Mouse (Mus musculus) heart, embryonic 12.5 days (tissue): ENCODE measurements at regions not wholly inside any gene's neighbourhood (a gene's known extent, or its start where the extent isn't known, plus 50 kb on each side); places are given as distances from the start of the nearest gene placed in this dataset.

ENCODE experiments used
- ATAC-seq: fragments of 200-750 bp; cut with Nextera tagmentation; 2 replicates; pipeline ENCODE4 v1.8.0; 2017; ENCODE audit warnings: moderate TSS enrichment, moderate library complexity; ENCODE audit not compliant: insufficient number of reproducible peaks, low FRiP score
- H3K27ac ChIP-seq: fragments of 300-500 bp; sonication (generic); 2 replicates; pipeline ENCODE4 v1.5.1; 2016; ENCODE audit warnings: mild to moderate bottlenecking, moderate library complexity; ENCODE audit not compliant: poor library complexity, severe bottlenecking
- H3K27me3 ChIP-seq: fragments of 300-500 bp; sonication (generic); replicated peaks from 2 replicates; pipeline ENCODE4 v1.6.1; 2016; ENCODE audit warnings: mild to moderate bottlenecking, moderate library complexity
- H3K36me3 ChIP-seq: fragments of 300-500 bp; sonication (generic); 2 replicates; pipeline ENCODE4 v1.6.1; 2016; ENCODE audit warnings: mild to moderate bottlenecking, moderate library complexity
- H3K4me1 ChIP-seq: fragments of 300-500 bp; sonication (generic); replicated peaks from 2 replicates; pipeline ENCODE4 v1.6.1; 2016; ENCODE audit warnings: mild to moderate bottlenecking
- H3K4me2 ChIP-seq: fragments of 300-500 bp; sonication (generic); 2 replicates; pipeline ENCODE4 v1.6.1; 2016; ENCODE audit warnings: mild to moderate bottlenecking, moderate library complexity
- H3K4me3 ChIP-seq: fragments of 300-500 bp; sonication (generic); 2 replicates; pipeline ENCODE4 v1.5.1; 2016; ENCODE audit warnings: mild to moderate bottlenecking
- H3K9ac ChIP-seq: fragments of 300-500 bp; sonication (generic); 2 replicates; pipeline ENCODE4 v1.6.1; 2016; ENCODE audit warnings: mild to moderate bottlenecking, moderate library complexity
- H3K9me3 ChIP-seq: fragments of 300-500 bp; sonication (generic); replicated peaks from 2 replicates; pipeline ENCODE4 v1.6.1; 2016; ENCODE audit warnings: mild to moderate bottlenecking, moderate library complexity
- WGBS: fragments of 180-500 bp; shearing (Covaris S2); methylation state at CpG from one replicate; pipeline ENCODE4 v1.1.7; 2016; 5-methylcytosine and 5-hydroxymethylcytosine counted together

DNA sequence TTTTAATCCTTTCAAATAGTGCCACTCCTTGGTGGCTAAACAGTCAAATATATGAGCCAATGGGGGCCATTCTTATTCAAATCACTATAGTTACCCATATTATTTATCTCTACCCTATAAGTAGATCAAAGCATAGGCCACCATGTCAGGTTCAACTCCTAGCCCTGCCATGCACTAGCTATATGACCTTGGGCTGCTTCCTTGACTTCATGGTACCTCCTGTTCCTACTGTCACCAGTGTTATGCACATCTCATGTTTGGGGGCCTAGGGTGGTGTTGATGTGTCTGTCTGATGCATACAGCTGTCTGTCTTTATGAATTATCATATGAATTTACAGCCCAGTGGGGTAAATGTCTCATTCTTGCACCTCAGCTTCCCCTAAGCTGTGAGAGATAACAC, 310.6 kb downstream of the Rps24 start:
- 0 out of 2 replicates have a peak, but pooled peaks cover 5% of the 10 kb centered on the region for H3K9me3 ChIP-seq
- no peak overlapping the region for H3K27ac ChIP-seq
- H3K36me3 ChIP-seq: no peaks in the 10 kb centered on the region
- H3K27me3 ChIP-seq: no peaks in the 10 kb centered on the region
- H3K4me3 ChIP-seq: no peak overlapping the region
- no peak overlapping the region for H3K4me2 ChIP-seq
- ATAC-seq: no peak
- no peak overlapping the region for H3K9ac ChIP-seq
- H3K4me1 ChIP-seq: peaks cover 6% of the 10 kb centered on the region; the same call in 1 of the 2 replicates

DNA sequence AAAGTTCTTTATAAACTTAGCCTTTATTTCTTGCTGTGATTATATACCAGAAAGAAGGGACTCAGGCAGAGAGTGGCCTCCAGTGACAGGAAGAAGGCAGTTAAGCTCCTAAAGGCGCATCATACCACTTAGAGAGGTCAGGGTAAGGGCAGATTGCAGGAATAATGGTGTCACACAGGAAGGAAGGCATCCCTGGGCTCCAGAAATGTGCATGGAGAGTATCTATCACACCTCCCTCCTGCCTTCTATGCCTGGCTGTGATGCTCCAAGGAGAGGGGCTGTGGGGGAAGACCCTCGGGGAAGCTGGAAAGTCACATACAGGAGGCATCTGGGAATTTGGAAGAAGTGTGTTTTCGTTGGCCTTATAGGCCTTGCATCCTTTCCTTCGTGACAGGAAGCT, 311.1 kb downstream of the Rps24 start:
- Histone ChIP-seq H3K27ac (no peak overlapping the region), H3K9me3 (0 out of 2 replicates have a peak, but pooled peaks cover 5% of the 10 kb centered on the region), H3K27me3 (no peaks in the 10 kb centered on the region), H3K36me3 (no peaks in the 10 kb centered on the region), H3K9ac (no peak overlapping the region), H3K4me3 (no peak overlapping the region), H3K4me1 (peaks cover 6% of the 10 kb centered on the region; the same call in 1 of the 2 replicates), H3K4me2 (no peak overlapping the region)
- ATAC-seq: no peak
- WGBS: 54% methylated on average over 4 of the region's 4 CpGs

DNA sequence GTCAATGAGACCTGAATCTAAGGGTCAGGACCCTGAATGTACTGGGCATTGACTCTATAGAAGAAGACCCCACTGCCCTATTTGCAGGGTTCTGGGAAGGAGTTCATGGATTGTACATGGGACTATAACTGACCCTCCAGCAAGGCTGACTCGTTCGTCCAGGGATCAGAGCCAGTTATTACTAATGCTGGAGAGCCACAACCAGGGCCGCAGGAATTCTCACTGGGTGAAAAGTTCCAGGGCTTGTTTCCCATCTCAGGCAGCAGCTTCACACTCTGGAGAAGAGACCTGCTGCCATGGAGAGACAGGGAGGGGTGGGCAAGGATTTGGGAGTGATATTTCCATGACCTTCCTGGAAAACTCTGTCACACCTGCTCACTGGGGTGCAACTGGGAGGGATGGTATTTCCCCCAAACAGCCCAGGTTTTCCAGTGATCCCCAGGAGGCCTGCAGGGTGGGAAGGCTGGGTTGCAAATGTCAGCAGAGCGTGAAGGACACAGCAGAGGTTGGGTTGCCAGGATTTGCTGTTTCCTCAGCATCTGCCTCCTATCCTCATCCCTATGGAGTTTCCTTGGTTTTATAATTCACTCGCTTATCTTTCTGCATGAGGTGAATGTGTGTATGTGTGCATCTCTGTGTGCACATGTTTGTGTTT, 316.2 kb downstream of the Rps24 start:
- H3K9me3 ChIP-seq: no peaks in the 10 kb centered on the region
- H3K36me3 ChIP-seq: no peaks in the 10 kb centered on the region
- WGBS: 82% methylated on average over 5 of the region's 5 CpGs
- no peak overlapping the region for H3K4me2 ChIP-seq
- peaks cover 8% of the 10 kb centered on the region for H3K4me1 ChIP-seq
- no peaks in the 10 kb centered on the region for H3K27me3 ChIP-seq
- H3K27ac ChIP-seq: no peak overlapping the region
- no peak overlapping the region for H3K9ac ChIP-seq
- ATAC-seq: no peak
- no peak overlapping the region for H3K4me3 ChIP-seq

DNA sequence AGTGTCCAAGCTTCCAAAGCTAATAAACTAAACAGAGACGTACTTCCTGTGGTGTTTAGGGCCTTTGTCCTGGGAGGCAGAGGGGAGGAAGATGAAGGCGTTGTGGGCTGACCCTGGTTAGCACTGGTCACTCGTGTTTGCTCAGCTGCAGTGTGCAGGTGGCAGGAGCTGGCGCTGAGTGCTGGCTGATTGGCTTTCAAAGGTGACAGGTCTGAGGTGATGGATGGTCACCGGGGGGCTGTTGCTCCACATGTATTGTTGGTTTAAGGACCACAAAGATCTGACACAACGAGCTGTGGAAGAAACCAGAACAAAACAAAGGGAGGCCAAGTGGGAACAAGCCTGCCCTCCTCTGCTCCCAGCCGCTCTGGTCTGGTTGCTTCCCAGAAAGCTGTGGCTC, 320.1 kb downstream of the Rps24 start:
- peaks cover 8% of the 10 kb centered on the region for H3K4me1 ChIP-seq
- H3K36me3 ChIP-seq: no peaks in the 10 kb centered on the region
- H3K27ac ChIP-seq: no peak overlapping the region
- no peaks in the 10 kb centered on the region for H3K27me3 ChIP-seq
- H3K9me3 ChIP-seq: no peaks in the 10 kb centered on the region
- no peak overlapping the region for H3K4me3 ChIP-seq
- WGBS: 20% methylated on average over 7 of the region's 7 CpGs
- no peak for ATAC-seq
- no peak overlapping the region for H3K4me2 ChIP-seq
- H3K9ac ChIP-seq: no peak overlapping the region

DNA sequence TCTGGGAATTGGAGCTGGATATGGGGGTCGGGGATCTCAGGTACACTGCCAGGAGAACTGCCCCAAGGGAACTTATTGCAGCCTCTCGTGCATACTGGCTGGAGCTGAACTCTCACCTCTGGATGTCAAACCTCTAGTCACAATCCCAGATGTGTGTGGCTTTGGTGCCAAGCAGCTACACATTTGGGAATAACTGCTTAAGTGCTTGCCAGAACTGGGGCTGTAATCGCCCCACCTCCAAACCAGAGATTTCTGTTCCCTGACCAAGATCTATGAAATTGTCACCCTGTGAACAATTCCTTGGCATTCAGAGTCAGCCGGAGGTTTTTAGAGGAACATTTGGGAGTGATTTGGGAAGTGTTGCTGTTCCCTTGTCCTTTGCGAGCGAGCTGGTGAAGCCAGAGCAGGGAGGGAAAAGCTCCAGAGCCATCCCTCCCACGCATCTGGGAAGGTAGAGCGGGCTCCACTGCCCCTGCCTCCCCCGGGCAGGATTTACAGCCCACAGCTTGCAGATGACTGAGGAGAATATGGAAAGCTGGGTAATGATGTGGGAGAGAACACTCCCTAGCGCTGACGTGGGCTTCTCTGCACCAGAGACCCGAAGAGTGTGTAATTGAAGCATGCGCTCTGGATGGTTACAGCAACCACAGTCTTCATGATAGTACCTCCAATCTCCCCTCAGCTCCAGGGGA, 336.1 kb downstream of the Rps24 start:
- peaks cover 18% of the 10 kb centered on the region for H3K4me1 ChIP-seq
- no peaks in the 10 kb centered on the region for H3K9me3 ChIP-seq
- no peak overlapping the region for H3K4me2 ChIP-seq
- WGBS: 65% methylated on average over 13 of the region's 13 CpGs
- H3K4me3 ChIP-seq: no peak overlapping the region
- no peak overlapping the region for H3K9ac ChIP-seq
- no peak for ATAC-seq
- no peaks in the 10 kb centered on the region for H3K36me3 ChIP-seq
- H3K27me3 ChIP-seq: no peaks in the 10 kb centered on the region
- no peak overlapping the region for H3K27ac ChIP-seq

DNA sequence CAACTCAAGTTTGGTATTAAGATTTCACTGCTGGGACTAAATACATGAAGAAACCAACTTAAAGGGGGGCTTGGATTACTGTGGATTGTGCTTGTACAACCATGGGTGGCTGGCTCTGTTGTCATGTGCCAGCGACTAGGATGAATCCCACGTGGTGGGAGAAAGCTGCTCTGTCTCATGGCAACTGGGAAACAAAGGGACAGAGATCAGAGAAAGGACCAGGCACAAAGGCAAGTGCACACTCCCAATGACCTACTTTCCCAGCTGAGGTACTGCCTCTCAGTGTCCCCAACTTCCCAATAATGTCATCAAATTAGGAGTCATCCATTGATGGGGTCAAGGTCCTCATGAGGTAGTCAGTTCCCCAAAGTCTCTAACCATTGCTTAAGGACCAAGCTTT, 337.4 kb downstream of the Rps24 start:
- ATAC-seq: no peak
- Histone ChIP-seq H3K36me3 (no peaks in the 10 kb centered on the region), H3K9me3 (no peaks in the 10 kb centered on the region), H3K4me3 (no peak overlapping the region), H3K9ac (no peak overlapping the region), H3K27me3 (no peaks in the 10 kb centered on the region), H3K27ac (no peak overlapping the region), H3K4me1 (peaks cover 31% of the 10 kb centered on the region), H3K4me2 (no peak overlapping the region)
- 82% methylated on average over 2 of the region's 2 CpGs for WGBS

DNA sequence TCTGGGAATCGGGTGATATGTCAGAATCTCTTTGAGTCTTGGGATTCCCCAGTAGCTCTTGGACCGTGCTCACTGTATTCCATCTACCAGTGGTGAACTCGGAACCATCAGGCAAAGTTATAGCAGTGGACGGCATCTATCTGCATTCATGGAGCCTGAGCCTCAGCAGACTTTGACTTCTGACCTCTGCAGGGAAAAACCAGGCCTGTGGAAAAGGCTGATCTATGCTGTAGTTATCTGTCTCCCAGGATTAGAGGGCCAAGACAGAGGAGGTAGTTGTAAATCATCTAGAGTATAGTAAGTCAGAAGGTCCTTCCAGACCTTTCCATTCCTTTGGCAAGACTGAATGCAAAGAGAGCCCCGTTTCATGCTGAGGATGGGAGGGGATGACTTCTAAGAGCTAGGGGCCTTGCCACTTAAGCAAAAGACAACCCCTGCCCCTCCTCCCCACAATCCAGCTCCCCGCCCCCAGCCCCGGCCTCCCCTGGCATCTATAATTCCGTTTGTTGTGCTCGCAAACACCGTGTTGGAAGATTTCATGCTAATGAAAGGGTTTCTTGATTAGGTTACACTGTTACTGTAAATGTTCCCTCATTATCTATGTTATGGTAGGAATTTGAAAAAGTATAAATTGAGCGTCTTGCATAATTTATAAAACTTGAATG, 338.9 kb downstream of the Rps24 start:
- H3K4me3 ChIP-seq: no peak overlapping the region
- H3K4me2 ChIP-seq: no peak overlapping the region
- H3K9ac ChIP-seq: no peak overlapping the region
- H3K4me1 ChIP-seq: peaks cover 37% of the 10 kb centered on the region
- no peaks in the 10 kb centered on the region for H3K9me3 ChIP-seq
- no peak for ATAC-seq
- no peaks in the 10 kb centered on the region for H3K27me3 ChIP-seq
- 59% methylated on average over 11 of the region's 11 CpGs for WGBS
- no peaks in the 10 kb centered on the region for H3K36me3 ChIP-seq
- H3K27ac ChIP-seq: no peak overlapping the region; the same call in 1 of the 2 replicates

DNA sequence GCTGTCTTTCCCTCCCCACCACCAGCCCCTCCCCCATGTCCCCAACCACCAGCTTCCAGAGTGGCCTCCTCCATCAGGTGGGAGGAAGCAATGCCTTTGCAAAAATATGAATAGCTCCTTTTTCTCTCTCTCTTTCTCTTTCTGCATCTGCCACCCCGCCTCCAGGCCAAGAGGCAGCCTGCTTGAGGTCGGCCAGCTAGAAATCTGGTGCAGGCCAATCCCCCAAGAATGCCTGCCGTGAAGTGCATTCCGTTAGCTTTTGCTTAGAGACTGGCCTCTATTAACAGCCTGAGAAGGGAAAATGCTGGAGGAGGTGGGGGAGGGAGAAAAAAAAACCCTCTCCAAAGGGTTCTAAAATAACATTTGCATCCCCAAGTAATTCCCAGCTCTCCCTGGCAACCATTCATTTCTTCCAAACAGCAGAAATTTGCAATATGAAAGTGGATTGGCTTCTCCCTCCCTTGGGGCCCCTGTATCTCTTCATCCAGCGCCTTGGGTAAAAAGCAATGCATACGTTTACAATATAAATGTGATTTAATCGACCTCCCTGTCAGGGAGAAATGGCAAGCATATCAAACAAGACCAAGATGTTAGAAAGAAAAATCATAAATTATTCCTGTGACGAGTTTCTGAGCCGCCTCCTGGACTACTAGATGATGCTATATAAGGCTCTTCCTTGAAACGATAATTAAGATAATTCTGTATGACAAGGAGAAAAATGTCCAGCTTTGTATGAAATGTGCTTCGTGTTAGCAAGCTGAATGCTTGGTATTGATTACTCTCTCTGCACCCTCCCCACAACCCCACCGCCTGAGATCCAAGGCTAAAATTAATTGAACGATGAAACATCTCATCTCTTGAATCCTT, 339.8 kb downstream of the Rps24 start:
- peaks cover 39% of the 10 kb centered on the region for H3K4me1 ChIP-seq
- ATAC-seq: no peak
- H3K36me3 ChIP-seq: no peaks in the 10 kb centered on the region
- no peak overlapping the region for H3K4me2 ChIP-seq
- H3K9me3 ChIP-seq: no peaks in the 10 kb centered on the region
- H3K9ac ChIP-seq: no peak overlapping the region
- H3K27ac ChIP-seq: peak overlapping the region; percentile 78
- WGBS: 38% methylated on average over 13 of the region's 13 CpGs
- H3K4me3 ChIP-seq: no peak overlapping the region
- no peaks in the 10 kb centered on the region for H3K27me3 ChIP-seq

DNA sequence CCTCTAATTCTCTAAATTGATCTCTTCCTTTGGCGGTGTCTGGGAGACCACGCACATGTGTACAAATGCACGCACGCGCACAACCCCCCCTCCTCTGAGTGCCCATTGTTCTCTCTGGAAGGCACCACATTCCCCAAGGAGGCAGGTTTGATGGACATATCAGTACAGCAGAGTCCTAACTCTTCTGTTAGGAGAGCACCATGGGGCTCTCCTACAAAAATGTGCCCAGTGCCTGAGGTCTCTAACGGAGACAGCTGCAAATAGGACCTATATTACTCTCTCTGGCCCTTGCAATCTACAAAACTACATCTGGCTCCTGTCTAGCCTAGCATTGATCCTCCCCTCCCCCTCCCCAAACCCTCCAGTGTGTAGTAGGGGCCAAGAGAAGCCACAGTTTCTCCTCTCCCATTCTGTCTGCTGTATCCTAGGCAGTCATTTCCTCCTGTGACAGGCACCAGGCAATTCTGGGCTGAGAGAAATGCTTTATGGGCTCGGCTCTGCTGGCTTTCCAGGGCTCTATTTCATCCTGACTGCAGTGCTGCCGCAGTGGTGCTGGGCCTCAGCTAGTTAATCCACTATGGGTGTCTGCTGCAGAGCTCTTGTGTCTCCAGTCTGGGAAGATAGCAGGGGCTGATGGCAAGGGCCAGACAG, 340.6 kb downstream of the Rps24 start:
- H3K4me3 ChIP-seq: no peak overlapping the region
- 25% methylated on average over 8 of the region's 8 CpGs for WGBS
- 0 out of 2 replicates have a peak, but pooled peaks have one; percentile 31 for ATAC-seq
- peaks cover 45% of the 10 kb centered on the region for H3K4me1 ChIP-seq
- H3K27me3 ChIP-seq: no peaks in the 10 kb centered on the region
- no peak overlapping the region for H3K9ac ChIP-seq
- peak overlapping the region; percentile 78 for H3K27ac ChIP-seq
- H3K36me3 ChIP-seq: no peaks in the 10 kb centered on the region
- no peaks in the 10 kb centered on the region for H3K9me3 ChIP-seq
- no peak overlapping the region for H3K4me2 ChIP-seq

DNA sequence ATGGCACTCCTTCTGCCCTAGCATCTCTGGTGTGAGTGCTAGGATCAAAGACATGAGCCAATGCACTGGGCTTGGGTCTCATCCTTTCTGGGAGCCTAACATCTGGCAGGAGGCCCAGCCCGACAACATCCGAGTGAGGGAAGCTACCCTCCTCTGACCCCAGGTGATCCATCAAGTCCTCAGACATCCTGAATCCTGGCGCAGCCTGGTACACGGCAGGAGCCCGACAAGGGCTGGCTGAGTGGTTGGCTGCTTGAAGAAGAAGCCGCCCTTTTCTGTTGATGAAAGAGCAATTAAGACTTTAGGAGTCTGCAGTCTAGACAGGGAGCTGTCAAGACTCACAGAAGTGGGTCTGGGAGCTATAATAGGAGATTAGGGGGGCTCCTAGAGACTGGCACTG, 342.1 kb downstream of the Rps24 start:
- ATAC-seq: no peak
- Histone ChIP-seq H3K4me1 (peaks cover 60% of the 10 kb centered on the region), H3K36me3 (no peaks in the 10 kb centered on the region), H3K27me3 (no peaks in the 10 kb centered on the region), H3K9ac (no peak overlapping the region), H3K27ac (no peak overlapping the region), H3K4me2 (no peak overlapping the region), H3K9me3 (no peaks in the 10 kb centered on the region), H3K4me3 (no peak overlapping the region)
- WGBS: 33% methylated on average over 6 of the region's 6 CpGs
